Mouse (Mus musculus): ENCODE results near the gene Snapc5.
"Not testable (repeated sequence)": the region's sequence is repeated elsewhere in the genome, so short reads cannot be mapped to it uniquely, and the experiment has no call there.

The Snapc5 gene

GRCm38 (mm10) chr9:64178974-64179646 is at the start of gene Snapc5:
Gene Snapc5 (plus strand): TSS chr9:64179274.
- peak; percentile 94 to 95 for DNase-seq (ENCODE audit: low spot score in 2 of 2)

DNA sequence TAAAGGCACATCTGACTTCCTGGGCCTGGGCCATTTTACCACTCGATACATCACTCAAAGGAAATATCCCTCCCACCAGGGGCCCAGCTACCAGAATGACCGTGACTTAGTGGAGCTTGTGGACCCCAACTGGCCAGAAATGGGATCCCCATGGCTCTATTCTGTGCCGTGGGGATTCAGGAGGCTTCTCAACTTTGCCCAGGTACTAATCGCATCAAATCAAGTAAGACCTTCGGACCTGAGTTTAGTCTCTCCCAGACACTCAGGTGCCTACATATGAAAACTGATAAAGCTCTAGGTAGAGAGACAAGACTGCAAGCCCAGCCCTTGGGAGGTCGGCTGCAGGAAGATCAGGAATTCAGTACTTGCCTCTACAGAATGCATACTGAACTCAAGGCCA is 47.5 kb upstream of the Snapc5 start:
- no peak for DNase-seq (ENCODE audit: low spot score in 2 of 2)

DNA sequence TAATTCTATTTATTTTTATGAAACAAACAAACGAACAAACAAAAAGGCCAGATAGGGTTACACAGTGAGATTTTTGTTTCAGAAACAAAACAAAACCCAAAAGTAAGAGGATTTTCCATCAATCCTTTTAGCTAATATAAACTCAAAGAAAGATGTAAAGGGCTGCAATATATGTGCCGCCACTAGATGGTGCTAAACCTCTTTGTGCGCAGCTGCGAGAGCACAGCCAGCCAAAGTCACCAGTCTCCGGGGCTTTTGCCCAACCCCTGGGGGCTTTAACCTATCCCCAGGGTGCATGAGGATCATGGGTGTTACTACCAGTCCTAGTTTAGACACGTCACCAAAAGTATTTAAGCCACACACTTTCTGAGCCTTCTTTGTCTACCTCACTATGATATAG is 40.2 kb upstream of the Snapc5 start:
- peak; percentile 46 to 57 for DNase-seq (ENCODE audit: low spot score in 2 of 2)

DNA sequence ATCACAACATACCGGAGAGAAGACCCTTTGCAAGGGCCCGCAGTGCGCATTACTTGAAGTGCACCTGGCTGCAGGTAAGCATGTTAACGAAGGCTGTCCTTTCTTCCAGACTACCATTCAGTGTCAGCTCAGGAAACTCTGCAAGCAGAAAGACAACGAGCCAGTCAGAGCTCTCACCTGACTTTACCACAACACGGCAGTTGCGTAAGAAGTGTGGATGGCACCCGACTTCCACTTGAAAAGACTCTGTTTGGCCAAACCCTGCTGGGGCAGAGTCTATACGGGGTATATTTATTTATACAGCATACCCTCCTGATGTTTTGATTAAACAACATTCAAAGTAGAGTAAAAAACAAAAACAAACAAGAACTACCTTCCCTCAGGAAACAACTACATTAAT is 39.2 kb upstream of the Snapc5 start:
- DNase-seq (ENCODE audit: low spot score in 2 of 2) = no peak

DNA sequence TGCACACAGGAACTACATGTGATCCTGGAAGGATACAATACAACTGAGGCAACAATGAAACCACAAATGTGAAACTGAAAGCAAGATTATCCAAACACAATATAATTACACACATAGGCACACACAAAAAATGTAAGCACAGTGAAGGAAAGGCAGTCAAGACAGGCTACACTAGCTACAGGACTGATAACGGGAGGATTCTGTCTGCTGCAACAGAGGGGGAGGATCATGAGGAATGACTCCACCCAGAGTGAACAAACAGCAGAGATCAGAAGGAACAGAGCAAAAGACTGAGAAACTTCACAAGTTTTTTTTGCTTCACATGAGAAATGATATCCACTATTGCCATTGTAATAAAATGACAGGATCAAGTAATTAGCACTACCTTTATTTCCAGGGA is 22.4 kb upstream of the Snapc5 start:
- no peak for DNase-seq (ENCODE audit: low spot score in 2 of 2)

DNA sequence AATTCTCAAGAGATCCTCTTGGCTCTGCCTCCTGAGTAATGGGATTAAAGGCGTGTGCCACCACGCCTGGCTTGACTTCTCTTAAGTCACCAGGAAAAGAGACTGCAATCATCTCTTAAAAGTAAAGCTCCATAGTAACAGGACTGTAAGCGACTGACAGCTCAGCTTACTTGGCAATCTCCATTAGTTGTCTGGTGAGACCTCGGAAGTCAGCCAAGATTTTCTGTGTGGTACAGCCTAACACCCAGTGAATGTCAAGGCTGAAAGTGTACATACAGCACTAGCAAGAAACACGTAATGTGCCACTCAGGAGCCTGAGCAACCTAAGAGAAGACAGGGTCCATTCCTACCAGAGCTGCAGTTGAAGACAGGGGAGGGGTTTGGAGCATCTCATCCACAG is 18.6 kb upstream of the Snapc5 start:
- DNase-seq (ENCODE audit: low spot score in 2 of 2) = no peak

GRCm38 (mm10) chr9:64169967-64170366 is 9.1 kb upstream of the Snapc5 start:
- not testable (repeated sequence) for DNase-seq (ENCODE audit: low spot score in 2 of 2)

GRCm38 (mm10) chr9:64172145-64172815 is 6.8 kb upstream of the Snapc5 start:
- DNase-seq (ENCODE audit: low spot score in 2 of 2) = no peak

GRCm38 (mm10) chr9:64172816-64173665 is 6.0 kb upstream of the Snapc5 start, which contains the start of the genes Zwilch and Rpl4:
Gene Zwilch (minus strand): TSS chr9:64173104.
Gene Rpl4 (plus strand): TSS chr9:64173375.
- peak; percentile 86 to 88 for DNase-seq (ENCODE audit: low spot score in 2 of 2)

DNA sequence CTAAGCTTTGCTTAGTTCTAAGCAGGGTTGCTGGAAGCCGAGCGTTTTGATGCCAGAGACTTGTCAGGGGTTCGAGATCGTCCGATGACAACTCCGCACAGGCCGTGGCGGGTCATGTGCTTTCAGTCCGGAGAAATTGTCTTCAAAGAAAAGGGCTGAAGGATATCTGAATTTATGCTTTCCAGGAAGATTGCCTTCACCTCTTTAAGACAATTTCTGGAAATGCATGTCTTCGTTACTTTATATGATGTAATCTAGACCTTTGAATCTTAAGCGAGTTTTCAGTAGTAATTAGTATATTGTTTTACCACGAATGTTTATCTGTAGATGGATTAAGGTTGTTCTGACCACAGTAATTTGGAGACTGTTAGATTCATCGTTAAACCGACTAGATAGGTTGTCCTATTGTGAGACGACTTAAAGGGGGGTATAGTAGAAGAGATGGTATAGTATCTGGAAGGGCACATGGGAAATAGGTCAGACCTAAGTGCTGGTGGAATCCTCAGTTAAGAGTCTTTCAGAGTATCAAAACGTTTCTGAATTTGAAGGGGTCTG is 5.3 kb upstream of the Snapc5 start:
- DNase-seq (ENCODE audit: low spot score in 2 of 2) = no peak

DNA sequence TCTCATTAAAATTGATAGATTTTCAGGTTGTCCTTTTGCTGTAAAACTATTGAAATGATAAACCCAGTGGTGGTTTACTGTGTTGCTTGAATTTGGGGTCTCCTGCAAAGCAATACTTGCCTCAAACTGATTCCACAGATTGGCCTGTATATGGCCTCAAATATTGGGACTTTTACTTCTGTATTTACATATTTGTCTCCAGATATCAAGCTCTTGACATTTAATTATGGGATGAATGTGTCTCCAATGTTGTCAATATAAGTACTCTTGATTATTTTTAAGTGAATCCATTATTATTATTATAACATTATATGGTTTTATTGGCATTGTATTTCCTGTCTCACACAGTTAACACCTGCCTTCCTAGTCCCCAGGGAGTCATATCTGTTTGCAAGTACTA is 4.7 kb upstream of the Snapc5 start:
- no peak for DNase-seq (ENCODE audit: low spot score in 2 of 2)

- DNase-seq (ENCODE audit: low spot score in 2 of 2) = no peak
Observed at GRCm38 (mm10) chr9:64174766-64175165, 4.3 kb upstream of the Snapc5 start.

DNA sequence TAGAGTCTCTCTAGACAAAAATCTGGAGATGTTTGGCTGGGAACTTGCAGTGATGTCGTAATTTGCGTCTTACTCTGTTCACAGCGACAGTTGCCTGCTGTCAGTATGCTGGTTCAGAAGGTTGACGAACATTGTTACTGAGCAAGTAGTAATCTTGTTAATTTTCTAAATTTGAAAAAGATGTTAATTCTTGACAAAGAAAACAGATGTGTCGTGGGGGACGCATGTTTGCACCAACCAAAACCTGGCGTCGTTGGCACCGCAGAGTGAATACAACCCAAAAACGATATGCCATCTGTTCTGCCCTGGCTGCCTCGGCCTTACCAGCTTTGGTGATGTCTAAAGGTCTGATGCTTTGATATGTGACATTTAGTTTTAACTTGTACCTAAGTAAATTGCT is 3.7 kb upstream of the Snapc5 start:
- DNase-seq (ENCODE audit: low spot score in 2 of 2) = peak in 1 of 2 experiments; percentile 38

GRCm38 (mm10) chr9:64178610-64178973 is 482 bp upstream of the Snapc5 start:
- no peak for DNase-seq (ENCODE audit: low spot score in 2 of 2)

GRCm38 (mm10) chr9:64183295-64183694 is 4.2 kb downstream of the Snapc5 start:
- DNase-seq (ENCODE audit: low spot score in 2 of 2) = not testable (repeated sequence)

DNA sequence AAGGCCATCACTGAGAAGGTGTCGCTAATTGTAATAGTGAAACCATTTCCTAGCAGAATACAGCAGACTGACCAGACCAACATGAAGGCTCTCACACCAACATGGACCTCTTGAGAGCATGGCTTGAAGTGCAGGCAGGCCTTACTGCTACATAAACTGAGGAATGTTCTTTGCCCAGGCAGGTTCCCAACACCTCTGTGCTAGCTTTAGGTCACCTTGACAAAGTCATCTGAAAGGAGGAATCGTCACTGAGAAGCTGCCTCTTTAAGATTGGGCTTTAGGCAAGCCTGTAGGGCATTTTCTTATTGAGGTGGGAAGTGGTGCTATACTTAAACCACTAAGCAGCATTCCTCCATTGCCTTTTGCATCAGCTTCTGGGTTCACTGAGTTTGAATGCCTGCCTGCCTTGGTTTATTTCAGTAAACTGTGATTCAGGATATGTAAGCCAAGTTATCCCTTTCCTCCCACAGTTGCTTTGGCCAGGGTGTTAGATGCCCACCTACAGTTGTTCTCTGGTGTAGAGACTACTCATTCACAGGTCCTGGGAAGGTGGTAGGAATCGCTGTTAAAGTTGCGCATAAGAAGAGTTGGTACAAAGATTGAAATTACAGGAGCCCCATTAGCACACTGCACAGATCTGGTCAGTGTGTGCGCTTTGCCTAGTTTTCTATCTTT is 5.2 kb downstream of the Snapc5 start:
- DNase-seq (ENCODE audit: low spot score in 2 of 2) = no peak

DNA sequence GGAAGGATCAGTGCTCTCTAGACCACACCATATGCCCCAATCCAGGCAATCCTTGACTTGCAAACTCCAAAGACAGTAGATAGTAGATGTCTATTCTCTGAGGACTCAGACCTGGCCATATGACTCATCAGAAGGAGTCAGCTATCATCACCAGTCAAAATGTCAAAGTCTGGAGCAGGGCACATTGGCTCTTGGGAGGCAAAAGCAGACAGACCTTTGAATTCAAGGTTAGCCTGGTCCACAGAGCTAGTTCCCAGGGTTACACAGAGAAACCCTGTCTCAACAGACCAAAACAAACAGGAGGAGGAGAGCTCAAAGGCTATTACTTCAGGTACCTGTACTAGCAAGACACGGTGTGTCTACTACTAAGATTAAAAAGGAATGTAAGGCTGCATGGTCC is 14.8 kb downstream of the Snapc5 start:
- DNase-seq (ENCODE audit: low spot score in 2 of 2) = no peak

DNA sequence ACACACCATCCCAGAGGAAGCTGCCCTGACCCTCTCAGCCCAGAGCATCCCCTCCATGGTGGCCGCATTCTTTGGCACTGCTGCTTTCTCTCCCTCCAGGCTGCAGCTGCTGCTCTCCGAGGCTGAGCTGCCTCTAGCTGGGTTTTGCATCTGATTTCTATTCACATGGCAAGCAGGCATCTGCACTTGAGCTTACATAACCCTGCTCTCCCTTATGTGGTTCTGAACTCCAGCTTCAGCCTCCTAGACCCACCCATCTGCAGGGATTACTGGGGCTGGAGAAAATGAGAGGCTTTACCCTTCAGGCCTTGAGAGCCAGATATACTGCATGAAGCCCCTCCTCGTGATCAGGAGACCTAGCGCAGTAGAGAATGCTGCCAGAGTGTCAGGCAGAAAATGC is 16.5 kb downstream of the Snapc5 start:
- peak; percentile 66 to 71 for DNase-seq (ENCODE audit: low spot score in 2 of 2)

DNA sequence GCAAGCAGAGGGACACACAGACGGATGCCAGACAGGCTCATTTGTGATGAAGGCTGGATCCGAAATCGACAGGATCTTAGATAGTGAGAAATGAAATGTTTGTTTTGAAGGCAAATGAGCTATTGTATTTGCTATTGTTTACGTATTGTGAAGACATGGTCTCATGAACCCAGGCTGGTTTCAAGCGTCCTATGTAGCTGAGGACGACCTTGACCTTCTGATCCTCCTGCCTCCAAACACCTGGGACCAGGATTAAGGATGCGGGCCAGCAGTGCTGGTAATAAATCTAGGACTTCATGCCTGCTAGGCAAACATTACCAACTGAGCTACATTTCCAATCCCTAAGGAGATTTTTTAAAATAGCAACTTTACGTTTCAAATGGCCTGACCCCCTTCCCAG is 18.4 kb downstream of the Snapc5 start:
- DNase-seq (ENCODE audit: low spot score in 2 of 2) = no peak

DNA sequence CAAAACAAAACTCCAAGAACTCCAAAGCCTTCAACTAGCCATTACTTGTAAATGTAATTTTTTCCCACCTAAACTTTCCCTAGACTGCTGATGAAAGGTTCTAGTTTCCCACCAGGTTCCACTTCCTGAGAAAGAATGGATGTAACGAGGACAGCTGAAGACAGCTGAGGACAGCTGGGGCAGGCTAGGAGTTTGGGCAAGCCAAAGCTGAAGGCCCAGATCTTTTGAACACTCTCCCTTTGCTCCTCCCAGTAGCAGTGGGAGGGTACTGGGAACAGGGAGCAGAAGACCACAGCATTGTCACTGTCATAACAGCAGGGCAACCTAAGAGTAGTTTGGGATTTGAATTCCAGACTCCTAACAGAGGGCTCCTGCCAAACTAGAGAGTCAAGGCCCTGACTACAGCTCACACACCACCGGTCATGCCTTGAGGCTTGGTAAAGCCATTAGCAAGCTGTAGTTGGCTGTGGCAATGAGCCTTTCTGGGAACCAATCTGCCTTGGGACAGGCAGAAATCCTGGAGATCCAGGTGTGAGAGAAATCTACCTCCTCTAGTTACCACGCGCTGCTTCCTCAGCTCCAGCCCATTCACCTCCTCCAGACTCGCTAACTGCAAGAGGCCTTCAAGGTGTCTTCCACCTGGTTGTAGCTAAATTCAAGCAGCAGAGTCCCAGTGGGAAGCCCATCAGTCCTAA is 19.1 kb downstream of the Snapc5 start:
- DNase-seq (ENCODE audit: low spot score in 2 of 2) = no peak
